Mouse (Mus musculus) embryo, embryonic 9.5 days (tissue): ENCODE measurements at regions not wholly inside any gene's neighbourhood (a gene's known extent, or its start where the extent isn't known, plus 50 kb on each side); places are given as distances from the start of the nearest gene placed in this dataset.
"Not testable (repeated sequence)": the region's sequence is repeated elsewhere in the genome, so short reads cannot be mapped to it uniquely, and the experiment has no call there.

Source experiments
- DNase-seq: peaks from one replicate; pipeline ENCODE4 v3.0.0-alpha.2; 2017; ENCODE audit errors: extremely low spot score

DNA sequence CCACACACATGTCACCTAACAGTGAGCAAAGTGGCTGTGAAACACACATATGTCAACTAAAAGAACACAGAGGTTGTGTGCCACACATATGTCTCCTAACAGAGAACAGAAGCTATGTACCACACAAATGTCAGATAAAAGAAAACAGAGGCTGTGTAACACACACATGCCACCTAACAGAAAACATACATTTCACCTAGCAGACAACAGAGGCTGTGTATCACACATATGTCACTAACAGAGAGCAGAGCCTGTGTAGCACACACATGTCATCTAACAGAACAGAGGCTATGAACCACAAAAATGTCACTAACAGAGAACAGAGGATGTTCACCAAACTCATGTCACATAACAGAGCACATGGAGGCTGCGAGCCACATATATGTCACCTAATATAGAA, 103.6 kb upstream of the Thrb start:
- no peak for DNase-seq

DNA sequence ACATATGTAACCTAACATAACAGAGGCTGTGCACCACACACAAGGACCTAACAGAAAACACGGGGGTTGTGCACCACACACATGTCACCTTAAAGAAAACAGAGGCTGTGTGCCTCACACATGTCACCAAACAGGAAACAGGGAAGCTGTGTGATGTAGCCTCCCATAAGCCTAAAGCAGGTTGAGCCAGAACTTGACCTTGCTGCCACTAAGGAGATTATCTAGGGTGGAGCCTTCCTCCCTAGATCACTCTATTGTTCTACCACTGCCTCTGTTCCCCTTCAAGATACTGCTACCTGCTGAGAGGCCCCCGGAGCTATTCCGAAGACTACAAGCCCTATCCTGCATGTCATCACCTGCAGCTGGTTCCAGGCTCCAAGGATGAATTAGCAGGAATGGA, 100.1 kb upstream of the Thrb start:
- not testable (repeated sequence) for DNase-seq

DNA sequence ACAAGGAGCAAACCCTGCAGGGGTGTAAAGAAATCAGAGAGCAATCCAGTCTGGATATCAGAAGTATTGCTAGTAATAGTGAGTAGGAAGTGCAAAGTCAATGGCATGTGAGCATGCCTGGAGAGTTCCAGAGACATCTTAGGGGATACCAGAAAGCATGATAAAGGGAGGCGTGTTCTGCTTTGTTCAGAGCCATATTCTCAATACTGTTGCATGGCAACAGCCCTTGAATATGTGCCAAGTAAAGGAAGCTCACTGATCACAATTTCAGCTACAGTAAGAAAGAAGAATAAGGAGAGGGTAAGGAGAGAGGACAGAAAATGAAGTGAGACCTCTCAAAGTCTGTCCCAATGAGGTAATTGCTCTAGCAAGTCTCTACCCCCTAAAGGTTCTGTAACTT, 92.1 kb upstream of the Thrb start:
- DNase-seq: no peak

DNA sequence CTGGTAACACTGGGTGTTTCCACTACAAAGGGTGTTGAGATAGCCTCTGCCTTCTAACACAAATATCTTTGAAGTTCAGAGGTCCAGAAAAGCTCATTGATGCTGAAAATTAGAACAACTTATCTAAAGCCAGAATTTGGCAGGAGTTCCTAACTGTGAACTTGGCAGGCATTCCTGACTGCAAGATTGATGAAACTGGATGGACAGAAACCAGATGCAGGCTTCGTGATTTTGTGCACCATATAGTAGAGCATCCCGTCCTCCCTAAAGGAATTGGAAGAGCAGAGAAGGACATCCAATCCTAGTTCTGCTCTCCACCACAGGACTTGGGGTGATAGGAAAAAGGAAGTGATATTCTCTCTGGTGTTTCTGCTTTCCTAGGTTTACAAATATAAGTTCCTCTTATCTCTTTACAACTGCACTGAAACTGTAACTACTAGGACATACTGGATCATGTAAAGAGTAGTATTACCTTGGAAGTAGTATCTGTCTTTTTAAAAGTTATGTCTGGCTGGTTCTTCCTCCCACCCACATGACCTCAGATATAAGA, 90.9 kb upstream of the Thrb start:
- DNase-seq: no peak

DNA sequence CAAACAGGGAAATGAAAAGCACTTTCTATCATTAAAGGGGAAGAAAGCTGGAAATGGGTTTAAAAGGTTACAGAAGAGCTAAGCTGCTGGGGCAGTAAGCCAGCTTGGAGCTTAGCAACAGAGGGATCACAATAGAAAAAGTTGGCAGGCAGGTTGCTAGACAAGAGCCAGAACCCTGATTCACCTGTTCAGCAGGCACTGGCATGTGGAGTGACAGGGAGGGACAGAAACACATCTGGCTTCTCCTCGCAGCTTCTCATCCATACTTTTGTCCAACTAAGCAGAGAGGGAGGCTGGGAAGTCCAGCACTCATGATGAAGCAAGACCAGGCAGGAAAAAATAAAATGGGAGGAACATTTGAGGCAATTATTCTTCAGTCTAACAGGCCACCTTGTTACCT, 81.3 kb upstream of the Thrb start:
- no peak for DNase-seq

DNA sequence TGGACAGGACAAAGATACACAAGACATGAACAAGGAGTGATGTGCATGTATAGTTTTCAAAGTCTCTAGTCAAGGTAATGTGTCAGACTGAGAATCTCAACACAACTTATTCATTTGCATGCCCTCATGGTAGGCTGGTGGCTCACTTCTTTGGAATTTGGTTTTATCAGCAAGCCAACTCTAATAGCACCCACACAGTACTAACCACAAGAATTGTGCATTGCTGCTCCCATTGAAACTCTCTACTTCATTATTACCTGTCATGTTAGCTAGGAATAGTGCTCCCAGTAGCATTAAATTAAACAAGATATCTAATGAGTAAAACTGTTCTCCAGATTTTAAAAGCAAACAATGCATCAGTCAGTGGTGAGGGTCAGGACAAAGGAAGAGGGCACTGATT, 70.5 kb upstream of the Thrb start:
- no peak for DNase-seq

DNA sequence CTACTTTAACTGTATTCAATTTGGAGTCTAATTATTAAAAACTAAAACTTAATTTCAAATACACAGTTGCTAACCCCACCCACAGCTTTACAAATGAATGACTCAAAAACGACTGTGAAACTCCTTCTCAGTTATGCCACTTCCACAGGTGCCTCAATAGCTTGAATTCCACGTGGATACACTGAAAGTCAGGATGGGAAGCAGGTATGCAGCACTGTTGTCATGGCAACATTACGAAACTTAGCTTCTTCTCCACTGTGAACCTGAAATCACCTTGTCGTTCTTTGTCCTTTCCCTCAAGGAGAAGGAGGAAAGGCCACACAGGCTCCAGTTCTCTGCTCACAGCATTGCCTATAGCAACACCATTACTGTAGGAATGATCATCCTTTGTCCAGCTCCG, 60.5 kb upstream of the Thrb start:
- no peak for DNase-seq

DNA sequence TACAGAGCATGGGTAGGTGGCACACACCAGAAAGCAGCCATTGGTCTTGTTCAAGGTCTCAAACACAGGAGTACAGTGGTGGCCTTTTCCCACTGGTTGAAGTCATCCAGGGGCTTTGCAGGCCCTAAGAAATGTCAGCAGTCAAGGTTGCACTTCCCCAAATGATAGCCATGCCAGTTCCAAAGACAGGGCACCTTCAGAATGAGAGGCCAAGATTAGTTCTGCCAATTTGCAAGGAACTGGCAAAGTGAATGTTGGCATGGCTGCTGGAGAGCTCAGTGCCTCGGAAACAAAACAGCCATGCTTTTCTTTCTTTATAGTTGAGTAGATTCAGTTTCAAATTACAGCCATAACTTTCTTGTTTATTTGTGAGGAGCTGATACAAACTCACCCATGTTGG, 57.7 kb upstream of the Thrb start:
- no peak for DNase-seq

DNA sequence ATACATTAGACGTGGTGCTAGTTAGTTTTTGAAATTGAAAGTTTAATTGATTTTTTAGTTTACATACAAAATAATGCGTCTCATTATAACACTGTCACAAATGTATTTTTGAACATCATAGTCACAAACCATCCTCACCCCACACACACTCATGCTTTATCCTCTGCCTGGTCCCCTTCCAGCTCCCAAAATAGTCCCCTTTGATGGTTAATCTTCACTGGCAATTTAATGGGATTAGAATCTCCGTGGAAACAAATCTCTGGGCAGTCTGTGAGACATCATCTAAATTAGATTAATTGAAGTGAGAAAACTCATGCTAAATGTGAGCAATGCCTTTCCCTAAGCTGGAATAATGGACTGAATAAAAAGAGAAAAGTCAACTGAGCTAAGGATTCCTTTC, 54.0 kb upstream of the Thrb start:
- DNase-seq: no peak

DNA sequence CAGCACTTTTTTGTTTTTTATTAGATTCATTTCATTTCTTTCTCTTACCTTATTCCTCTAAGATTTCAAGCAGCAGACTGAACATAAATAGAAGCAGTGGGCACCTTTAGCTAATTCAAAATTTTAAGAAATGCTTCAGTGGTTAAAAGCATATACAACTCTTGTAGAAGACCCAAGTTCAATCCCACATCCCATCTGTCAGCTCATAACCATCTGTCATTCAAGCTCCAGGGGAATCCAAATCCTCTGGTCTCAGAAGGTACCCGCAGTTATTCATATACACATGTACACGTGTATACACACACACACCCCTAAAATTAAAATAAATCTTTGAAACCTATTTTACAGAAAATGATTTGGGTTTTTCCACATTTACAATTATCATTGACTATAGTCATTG, 52.9 kb upstream of the Thrb start:
- no peak for DNase-seq
